Mouse (Mus musculus): ENCODE measurements at regions not wholly inside any gene's neighbourhood (a gene's known extent, or its start where the extent isn't known, plus 50 kb on each side); places are given as distances from the start of the nearest gene placed in this dataset.

DNA sequence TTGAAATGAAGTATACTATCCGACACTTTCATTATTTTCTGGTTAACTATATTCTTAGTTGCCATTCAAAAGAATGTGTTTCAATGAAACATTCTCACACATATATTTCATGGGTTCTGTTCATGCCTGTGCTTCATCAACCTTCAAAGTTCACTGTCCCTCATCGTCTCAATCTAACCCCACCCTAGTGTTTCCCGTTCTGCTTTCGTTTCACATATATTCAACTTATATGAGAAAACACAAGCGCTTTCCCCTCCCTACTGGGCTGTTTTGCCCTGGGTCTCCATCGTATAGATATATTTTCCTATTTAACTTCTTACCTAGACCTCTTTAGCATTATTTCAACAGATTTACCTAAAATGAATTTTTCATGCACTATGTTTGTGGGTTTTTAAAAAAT lies 458.3 kb upstream of the Mef2c start:
- no peak for ATAC-seq

GRCm38 (mm10) chr13:83045970-83046369 lies 457.9 kb upstream of the Mef2c start:
- 78% methylated on average over 2 of the region's 2 CpGs for WGBS

More for the DNA sequence above, 458.3 kb upstream of the Mef2c start:
- no peaks in the 10 kb centered on the region for H3K27me3 ChIP-seq
- no peak overlapping the region for H3K27ac ChIP-seq
- H3K4me3 ChIP-seq (replicated peaks) = no peak overlapping the region
- H3K36me3 ChIP-seq = no peaks in the 10 kb centered on the region
- no peaks in the 10 kb centered on the region for H3K4me1 ChIP-seq (replicated peaks)
- 94% methylated on average over 6 of the region's 6 CpGs for WGBS
- H3K9ac ChIP-seq (replicated peaks) = no peak overlapping the region
- no peaks in the 10 kb centered on the region for H3K9me3 ChIP-seq
- H3K4me2 ChIP-seq (replicated peaks) = no peak overlapping the region

GRCm38 (mm10) chr13:83046571-83047123 lies 457.2 kb upstream of the Mef2c start:
- no peaks in the 10 kb centered on the region for H3K36me3 ChIP-seq
- no peak overlapping the region for H3K4me2 ChIP-seq (replicated peaks)
- no peak overlapping the region for H3K4me3 ChIP-seq (replicated peaks)
- H3K9me3 ChIP-seq = no peaks in the 10 kb centered on the region
- H3K9ac ChIP-seq (replicated peaks) = no peak overlapping the region
- no peaks in the 10 kb centered on the region for H3K4me1 ChIP-seq (replicated peaks)
- no peaks in the 10 kb centered on the region for H3K27me3 ChIP-seq
- 85% methylated on average over 4 of the region's 4 CpGs for WGBS
- ATAC-seq = no peak
- no peak overlapping the region for H3K27ac ChIP-seq

More at GRCm38 (mm10) chr13:83045970-83046369, 457.9 kb upstream of the Mef2c start:
- no peak for ATAC-seq
- H3K27me3 ChIP-seq = no peaks in the 10 kb centered on the region
- H3K4me3 ChIP-seq (replicated peaks) = no peak overlapping the region
- H3K9ac ChIP-seq (replicated peaks) = no peak overlapping the region
- H3K9me3 ChIP-seq = no peaks in the 10 kb centered on the region
- H3K4me1 ChIP-seq (replicated peaks) = no peaks in the 10 kb centered on the region
- H3K4me2 ChIP-seq (replicated peaks) = no peak overlapping the region
- H3K36me3 ChIP-seq = no peaks in the 10 kb centered on the region
- H3K27ac ChIP-seq = no peak overlapping the region

- no peak overlapping the region for H3K4me2 ChIP-seq (replicated peaks)
- WGBS = 71% methylated on average over 2 of the region's 2 CpGs
- ATAC-seq = no peak
Measured at GRCm38 (mm10) chr13:83055865-83056264, 448.0 kb upstream of the Mef2c start.

GRCm38 (mm10) chr13:83056415-83056814 lies 447.4 kb upstream of the Mef2c start:
- no peaks in the 10 kb centered on the region for H3K36me3 ChIP-seq
- no peak overlapping the region for H3K27ac ChIP-seq
- ATAC-seq = no peak
- H3K4me1 ChIP-seq (replicated peaks) = no peaks in the 10 kb centered on the region
- no peak overlapping the region for H3K4me3 ChIP-seq (replicated peaks)
- H3K4me2 ChIP-seq (replicated peaks) = no peak overlapping the region
- WGBS = 88% methylated on average over 2 of the region's 2 CpGs
- no peaks in the 10 kb centered on the region for H3K27me3 ChIP-seq
- no peak overlapping the region for H3K9ac ChIP-seq (replicated peaks)
- no peaks in the 10 kb centered on the region for H3K9me3 ChIP-seq

More at GRCm38 (mm10) chr13:83055865-83056264, 448.0 kb upstream of the Mef2c start:
- Histone ChIP-seq H3K9me3 (no peaks in the 10 kb centered on the region), H3K27me3 (no peaks in the 10 kb centered on the region), H3K4me3 (replicated peaks) (no peak overlapping the region), H3K27ac (no peak overlapping the region), H3K4me1 (replicated peaks) (no peaks in the 10 kb centered on the region), H3K9ac (replicated peaks) (no peak overlapping the region), H3K36me3 (no peaks in the 10 kb centered on the region)

GRCm38 (mm10) chr13:83064727-83065126 lies 439.1 kb upstream of the Mef2c start:
- ATAC-seq = no peak

DNA sequence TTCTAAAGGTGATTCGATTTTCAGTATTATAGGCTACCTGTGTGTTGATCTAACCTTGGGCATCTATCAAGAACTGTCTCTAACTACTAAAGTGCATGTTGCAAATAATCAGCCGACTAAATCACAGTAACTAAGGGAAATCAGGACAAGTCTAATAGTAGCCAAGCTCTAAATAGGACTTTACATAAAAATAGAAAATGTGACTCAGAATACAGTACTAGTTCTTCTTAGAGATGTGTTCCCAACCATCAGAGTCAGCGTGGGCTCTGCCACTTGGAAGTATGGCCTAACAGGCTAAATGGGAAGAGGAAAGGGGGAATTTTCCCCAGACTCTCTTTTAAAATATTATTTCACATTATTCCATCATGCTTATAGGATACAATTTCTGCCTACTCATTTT lies 438.6 kb upstream of the Mef2c start:
- Histone ChIP-seq H3K4me3 (replicated peaks) (no peak overlapping the region), H3K27me3 (no peaks in the 10 kb centered on the region), H3K36me3 (no peaks in the 10 kb centered on the region), H3K4me1 (replicated peaks) (no peaks in the 10 kb centered on the region), H3K9ac (replicated peaks) (no peak overlapping the region), H3K4me2 (replicated peaks) (no peak overlapping the region), H3K27ac (no peak overlapping the region), H3K9me3 (no peaks in the 10 kb centered on the region)
- WGBS = 94% methylated on average over 3 of the region's 3 CpGs
- no peak for ATAC-seq

More at GRCm38 (mm10) chr13:83064727-83065126, 439.1 kb upstream of the Mef2c start:
- H3K4me2 ChIP-seq (replicated peaks) = no peak overlapping the region
- H3K27me3 ChIP-seq = no peaks in the 10 kb centered on the region
- no peaks in the 10 kb centered on the region for H3K36me3 ChIP-seq
- no peak overlapping the region for H3K9ac ChIP-seq (replicated peaks)
- no peak overlapping the region for H3K4me3 ChIP-seq (replicated peaks)
- H3K4me1 ChIP-seq (replicated peaks) = no peaks in the 10 kb centered on the region
- WGBS = 93% methylated on average over 5 of the region's 5 CpGs
- no peak overlapping the region for H3K27ac ChIP-seq
- no peaks in the 10 kb centered on the region for H3K9me3 ChIP-seq

GRCm38 (mm10) chr13:83066115-83066753 lies 437.6 kb upstream of the Mef2c start:
- Histone ChIP-seq H3K9ac (replicated peaks) (no peak overlapping the region), H3K4me1 (replicated peaks) (no peaks in the 10 kb centered on the region), H3K36me3 (no peaks in the 10 kb centered on the region), H3K27ac (no peak overlapping the region), H3K9me3 (no peaks in the 10 kb centered on the region), H3K27me3 (no peaks in the 10 kb centered on the region), H3K4me2 (replicated peaks) (no peak overlapping the region), H3K4me3 (replicated peaks) (no peak overlapping the region)
- ATAC-seq = no peak
- WGBS = 78% methylated on average over 8 of the region's 8 CpGs

DNA sequence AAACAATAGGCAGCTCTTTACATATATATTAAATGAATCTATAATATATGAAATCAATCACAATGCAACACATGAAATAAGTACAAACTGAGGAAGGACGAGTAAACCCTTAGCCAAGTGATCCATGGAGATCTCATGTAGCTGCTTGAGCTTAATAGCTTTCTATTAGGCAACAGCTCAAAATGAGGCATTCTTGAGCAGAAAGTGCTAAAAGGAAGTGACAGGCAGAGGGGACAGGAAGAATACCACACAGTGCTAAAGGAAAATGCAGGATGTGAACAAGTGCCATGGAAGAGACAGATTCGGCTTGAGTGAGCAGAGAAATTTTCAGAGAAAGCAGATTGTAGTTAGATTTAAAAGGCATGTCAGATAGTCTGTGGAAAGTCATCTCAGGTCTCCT lies 436.3 kb upstream of the Mef2c start:
- 72% methylated on average over 2 of the region's 2 CpGs for WGBS
- no peaks in the 10 kb centered on the region for H3K36me3 ChIP-seq
- no peak overlapping the region for H3K4me2 ChIP-seq (replicated peaks)
- no peaks in the 10 kb centered on the region for H3K4me1 ChIP-seq (replicated peaks)
- H3K27ac ChIP-seq = no peak overlapping the region
- H3K27me3 ChIP-seq = no peaks in the 10 kb centered on the region
- H3K9me3 ChIP-seq = no peaks in the 10 kb centered on the region
- ATAC-seq = no peak
- no peak overlapping the region for H3K4me3 ChIP-seq (replicated peaks)
- no peak overlapping the region for H3K9ac ChIP-seq (replicated peaks)

DNA sequence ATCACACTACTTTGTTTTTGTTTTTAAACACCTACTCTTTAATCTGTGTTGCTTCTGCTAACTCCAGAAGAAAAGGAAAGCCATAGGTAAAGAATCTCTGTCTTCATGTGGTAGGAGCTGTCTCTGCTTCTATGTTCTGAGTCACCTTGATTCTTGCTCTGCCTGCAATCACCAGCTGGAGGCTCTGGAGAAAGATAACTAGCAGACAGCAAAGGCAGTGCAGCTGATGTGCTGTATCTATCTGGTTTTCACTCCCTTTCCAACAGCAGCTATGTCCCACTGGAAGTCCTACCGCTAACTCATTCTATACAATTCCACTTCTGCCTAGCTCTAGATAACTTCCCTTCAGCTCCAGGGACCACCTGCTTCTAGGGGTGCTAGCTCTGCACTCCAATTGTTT lies 435.2 kb upstream of the Mef2c start:
- no peaks in the 10 kb centered on the region for H3K36me3 ChIP-seq
- 100% methylated on average over 1 of the region's 1 CpGs for WGBS
- H3K9ac ChIP-seq (replicated peaks) = no peak overlapping the region
- H3K4me3 ChIP-seq (replicated peaks) = no peak overlapping the region
- H3K27me3 ChIP-seq = no peaks in the 10 kb centered on the region
- no peak overlapping the region for H3K27ac ChIP-seq
- H3K4me1 ChIP-seq (replicated peaks) = no peaks in the 10 kb centered on the region
- no peaks in the 10 kb centered on the region for H3K9me3 ChIP-seq
- no peak for ATAC-seq
- no peak overlapping the region for H3K4me2 ChIP-seq (replicated peaks)

- Histone ChIP-seq H3K4me1 (replicated peaks) (no peaks in the 10 kb centered on the region), H3K27ac (no peak overlapping the region), H3K9ac (replicated peaks) (no peak overlapping the region), H3K4me3 (replicated peaks) (no peak overlapping the region), H3K4me2 (replicated peaks) (no peak overlapping the region), H3K36me3 (no peaks in the 10 kb centered on the region), H3K9me3 (no peaks in the 10 kb centered on the region), H3K27me3 (no peaks in the 10 kb centered on the region)
- no peak for ATAC-seq
Measured at GRCm38 (mm10) chr13:83069293-83069692, 434.5 kb upstream of the Mef2c start.

DNA sequence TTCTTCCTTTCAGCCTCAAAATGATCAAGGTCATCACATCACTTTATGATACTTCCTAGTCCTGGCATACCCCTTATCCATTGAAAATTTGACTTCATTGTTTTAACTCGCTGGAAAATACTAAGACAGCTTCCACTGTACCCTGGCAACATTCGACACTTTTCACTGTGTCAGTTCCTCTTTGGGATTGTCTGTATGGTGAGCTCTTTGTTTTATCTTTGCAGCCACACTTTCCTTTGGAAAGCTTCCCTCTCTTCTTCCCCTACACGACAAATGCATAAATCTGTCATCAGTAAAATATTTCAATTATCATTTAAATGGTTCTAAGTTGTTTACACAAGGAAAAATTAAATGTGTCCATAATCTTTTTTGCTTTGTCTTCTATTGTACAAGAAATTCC lies 431.8 kb upstream of the Mef2c start:
- no peak overlapping the region for H3K4me2 ChIP-seq (replicated peaks)
- H3K9ac ChIP-seq (replicated peaks) = no peak overlapping the region
- WGBS = 78% methylated on average over 3 of the region's 3 CpGs
- no peak overlapping the region for H3K4me3 ChIP-seq (replicated peaks)
- ATAC-seq = no peak
- H3K9me3 ChIP-seq = no peaks in the 10 kb centered on the region
- H3K27ac ChIP-seq = no peak overlapping the region
- H3K36me3 ChIP-seq = no peaks in the 10 kb centered on the region
- no peaks in the 10 kb centered on the region for H3K27me3 ChIP-seq
- no peaks in the 10 kb centered on the region for H3K4me1 ChIP-seq (replicated peaks)
